Mouse (Mus musculus): ENCODE data around the gene Zbtb7b. TPM values are rescaled to one million over a fixed set of nuclear protein-coding genes. Genes with fewer than 3 reads are reported as not detected.

Zbtb7b gene
- total and polyA plus RNA-seq, 2 experiments from 2014 or later = 0.75 to 4.9 TPM

- Histone ChIP-seq H3K9me3 (ENCODE audit: low read length) (no peaks in the 10 kb centered on the region), H3K4me2 (ENCODE audit: low read depth) (peak overlapping the region; percentile 96), H3K4me3 (ENCODE audit: low read depth, low read length) (peak overlapping the region; percentile 31), H3K9ac (no peak overlapping the region), H3K27me3 (ENCODE audit: insufficient read depth, low read length) (peaks cover 8% of the 10 kb centered on the region; the same call in 1 of the 2 replicates), H3K36me3 (ENCODE audit: insufficient read depth) (no peaks in the 10 kb centered on the region), H3K4me1 (ENCODE audit: insufficient read depth) (peaks cover 25% of the 10 kb centered on the region), H3K27ac (ENCODE audit: low read depth, low read length) (no peak overlapping the region)
- DNase-seq = peak; percentile 78
- ATAC-seq = no peak
- 3% methylated on average over 43 of the region's 44 CpGs for WGBS
- TF ChIP-seq CTCF (IDR thresholded peaks at IDR 0.05; ENCODE audit: low read depth) = peak; percentile 90
Observed at GRCm38 (mm10) chr3:89395806-89396653, 1.5 kb upstream of the Zbtb7b start.

GRCm38 (mm10) chr3:89395419-89395805 is 836 bp upstream of the Zbtb7b start:
- Histone ChIP-seq H3K27me3 (ENCODE audit: insufficient read depth, low read length) (peaks cover 8% of the 10 kb centered on the region; the same call in 1 of the 2 replicates), H3K9ac (no peak overlapping the region), H3K36me3 (ENCODE audit: insufficient read depth) (no peaks in the 10 kb centered on the region), H3K4me2 (ENCODE audit: low read depth) (peak overlapping the region; percentile 96), H3K4me3 (ENCODE audit: low read depth, low read length) (no peak overlapping the region), H3K9me3 (ENCODE audit: low read length) (no peaks in the 10 kb centered on the region), H3K27ac (ENCODE audit: low read depth, low read length) (no peak overlapping the region), H3K4me1 (ENCODE audit: insufficient read depth) (peaks cover 27% of the 10 kb centered on the region)
- no peak for ATAC-seq
- WGBS = 6% methylated on average over 10 of the region's 10 CpGs
- DNase-seq = no peak
- no peak for TF ChIP-seq CTCF (IDR thresholded peaks at IDR 0.05; ENCODE audit: low read depth)

GRCm38 (mm10) chr3:89394894-89395256 is 299 bp upstream of the Zbtb7b start:
- H3K4me3 ChIP-seq (ENCODE audit: low read depth, low read length) = peak overlapping the region; percentile 38
- H3K27ac ChIP-seq (ENCODE audit: low read depth, low read length) = no peak overlapping the region
- no peak for TF ChIP-seq CTCF (IDR thresholded peaks at IDR 0.05; ENCODE audit: low read depth)
- H3K9ac ChIP-seq = 0 out of 2 replicates have a peak overlapping the region, but pooled peaks have one; percentile 42
- 0 out of 2 replicates have a peak, but pooled peaks have one; percentile 16 for ATAC-seq
- no peaks in the 10 kb centered on the region for H3K9me3 ChIP-seq (ENCODE audit: low read length)
- H3K36me3 ChIP-seq (ENCODE audit: insufficient read depth) = no peaks in the 10 kb centered on the region
- peak overlapping the region; percentile 96 for H3K4me2 ChIP-seq (ENCODE audit: low read depth)
- 2% methylated on average over 12 of the region's 12 CpGs for WGBS
- H3K4me1 ChIP-seq (ENCODE audit: insufficient read depth) = peaks cover 27% of the 10 kb centered on the region
- peaks cover 8% of the 10 kb centered on the region; the same call in 1 of the 2 replicates for H3K27me3 ChIP-seq (ENCODE audit: insufficient read depth, low read length)
- peak; percentile 67 for DNase-seq

GRCm38 (mm10) chr3:89393605-89394004 is 971 bp downstream of the Zbtb7b start:
- WGBS = 4% methylated on average over 15 of the region's 15 CpGs
- no peak for TF ChIP-seq CTCF (IDR thresholded peaks at IDR 0.05; ENCODE audit: low read depth)
- H3K4me3 ChIP-seq (ENCODE audit: low read depth, low read length) = peak overlapping the region; percentile 38
- H3K4me2 ChIP-seq (ENCODE audit: low read depth) = peak overlapping the region; percentile 96
- peaks cover 27% of the 10 kb centered on the region for H3K4me1 ChIP-seq (ENCODE audit: insufficient read depth)
- peaks cover 8% of the 10 kb centered on the region; the same call in 1 of the 2 replicates for H3K27me3 ChIP-seq (ENCODE audit: insufficient read depth, low read length)
- H3K36me3 ChIP-seq (ENCODE audit: insufficient read depth) = no peaks in the 10 kb centered on the region
- peak; percentile 89 for DNase-seq
- peak overlapping the region; percentile 42 for H3K9ac ChIP-seq
- H3K27ac ChIP-seq (ENCODE audit: low read depth, low read length) = peak overlapping the region; percentile 69
- ATAC-seq = peak; percentile 93
- no peaks in the 10 kb centered on the region for H3K9me3 ChIP-seq (ENCODE audit: low read length)

- ATAC-seq (no peak), DNase-seq (no peak)
- peak overlapping the region; percentile 38 for H3K4me3 ChIP-seq (ENCODE audit: low read depth, low read length)
- H3K9ac ChIP-seq = peak overlapping the region; percentile 10; the same call in 1 of the 2 replicates
- WGBS = 0% methylated on average over 22 of the region's 24 CpGs
- no peaks in the 10 kb centered on the region for H3K36me3 ChIP-seq (ENCODE audit: insufficient read depth)
- H3K4me2 ChIP-seq (ENCODE audit: low read depth) = peak overlapping the region; percentile 96
- no peak overlapping the region for H3K27ac ChIP-seq (ENCODE audit: low read depth, low read length)
- H3K27me3 ChIP-seq (ENCODE audit: insufficient read depth, low read length) = peaks cover 8% of the 10 kb centered on the region; the same call in 1 of the 2 replicates
- H3K9me3 ChIP-seq (ENCODE audit: low read length) = no peaks in the 10 kb centered on the region
- no peak for TF ChIP-seq CTCF (IDR thresholded peaks at IDR 0.05; ENCODE audit: low read depth)
- H3K4me1 ChIP-seq (ENCODE audit: insufficient read depth) = peaks cover 27% of the 10 kb centered on the region
Observed at GRCm38 (mm10) chr3:89392871-89393311, 1.7 kb downstream of the Zbtb7b start.

- no peak overlapping the region for H3K27ac ChIP-seq (ENCODE audit: low read depth, low read length)
- no peaks in the 10 kb centered on the region for H3K36me3 ChIP-seq (ENCODE audit: insufficient read depth)
- H3K4me2 ChIP-seq (ENCODE audit: low read depth) = peak overlapping the region; percentile 96
- DNase-seq = no peak
- WGBS = 3% methylated on average over 54 of the region's 56 CpGs
- H3K4me3 ChIP-seq (ENCODE audit: low read depth, low read length) = peak overlapping the region; percentile 38
- H3K27me3 ChIP-seq (ENCODE audit: insufficient read depth, low read length) = peaks cover 8% of the 10 kb centered on the region; the same call in 1 of the 2 replicates
- no peak for TF ChIP-seq CTCF (IDR thresholded peaks at IDR 0.05; ENCODE audit: low read depth)
- peaks cover 27% of the 10 kb centered on the region for H3K4me1 ChIP-seq (ENCODE audit: insufficient read depth)
- no peak for ATAC-seq
- H3K9ac ChIP-seq = peak overlapping the region; percentile 44
- no peaks in the 10 kb centered on the region for H3K9me3 ChIP-seq (ENCODE audit: low read length)
Observed at GRCm38 (mm10) chr3:89391663-89392511, 2.7 kb downstream of the Zbtb7b start.
